Mouse (Mus musculus) hematopoietic stem cell, adult 5-6 weeks (primary cell): ENCODE data around the gene Ctdspl. TPM values are rescaled to one million over a fixed set of nuclear protein-coding genes. Genes with fewer than 3 reads are reported as not detected.

Experiments used
- ATAC-seq, 2 experiments: fragments of 125-278 bp in 1 of 2; replicated peaks in 1 of 2; 2 replicates each; pipeline ENCODE4 v1.8.0; 2016 to 2017; ENCODE audit warnings: inconsistent platforms in 2 of 2, mild to moderate bottlenecking in 2 of 2, moderate number of reproducible peaks in 2 of 2, low read depth in 1 of 2, moderate TSS enrichment in 1 of 2; ENCODE audit not compliant: low FRiP score in 2 of 2, poor library complexity in 2 of 2, severe bottlenecking in 2 of 2, insufficient read depth in 1 of 2, low TSS enrichment in 1 of 2
- total RNA-seq: library from RNA; stranded (forward); fragments of 172-1452, 232-1000 nt; gene quantifications from 2 replicates; pipeline ENCODE4 v1.2.3, GENCODE M21; 2017

The Ctdspl gene
- total RNA-seq, 1 experiment from 2014 or later, result 6.9 TPM

GRCm38 (mm10) chr9:119028226-119029195 is 102.3 kb downstream of the Ctdspl start:
- ATAC-seq, result peak in 1 of 2 experiments; percentile 49; a peak in 1 of 4 replicates

- peak; percentile 46 to 50; a peak in 1 of 4 replicates for ATAC-seq
Measured at GRCm38 (mm10) chr9:119029568-119029967, 103.3 kb downstream of the Ctdspl start.

GRCm38 (mm10) chr9:119031038-119031437 is 104.8 kb downstream of the Ctdspl start:
- ATAC-seq, result no peak

- no peak for ATAC-seq
Measured at GRCm38 (mm10) chr9:119031772-119032171, 105.5 kb downstream of the Ctdspl start.

- no peak for ATAC-seq
Measured at GRCm38 (mm10) chr9:119032538-119032937, 106.3 kb downstream of the Ctdspl start.

GRCm38 (mm10) chr9:119033111-119033921 is 107.1 kb downstream of the Ctdspl start:
- no peak for ATAC-seq

- ATAC-seq, result no peak
Measured at GRCm38 (mm10) chr9:119034069-119034468, 107.8 kb downstream of the Ctdspl start.

- no peak for ATAC-seq
Measured at GRCm38 (mm10) chr9:119034676-119035665, 108.7 kb downstream of the Ctdspl start.

GRCm38 (mm10) chr9:119035836-119036235 is 109.6 kb downstream of the Ctdspl start:
- ATAC-seq, result peak; percentile 83 to 86

- ATAC-seq, result peak in 1 of 2 experiments; percentile 46; a peak in 2 of 4 replicates
Measured at GRCm38 (mm10) chr9:119037076-119037730, 111.0 kb downstream of the Ctdspl start.

- no peak for ATAC-seq
Measured at GRCm38 (mm10) chr9:119038574-119038973, 112.3 kb downstream of the Ctdspl start.

GRCm38 (mm10) chr9:119040101-119040775 is 114.0 kb downstream of the Ctdspl start:
- no peak for ATAC-seq

GRCm38 (mm10) chr9:119048182-119048903 is 122.1 kb downstream of the Ctdspl start:
- ATAC-seq, result no peak

- no peak for ATAC-seq
Measured at GRCm38 (mm10) chr9:119051158-119051557, 124.9 kb downstream of the Ctdspl start.

- ATAC-seq, result peak; percentile 38 to 42; a peak in 2 of 4 replicates
Measured at GRCm38 (mm10) chr9:119052154-119052944, 126.1 kb downstream of the Ctdspl start, which contains the start of gene Vill. TSS of gene Vill (plus strand) at chr9:119052778.
